Mouse (Mus musculus) erythroblast, embryonic 14.5 days (primary cell): ENCODE results near the gene Gjd2.

Experiments
- GATA1 ChIP-seq: IDR thresholded peaks from 2 replicates; pipeline ENCODE4 v1.6.1; 2012; ENCODE audit warnings: low read length, inconsistent platforms, mixed read lengths
- TAL1 ChIP-seq: IDR thresholded peaks from 3 replicates; pipeline ENCODE4 v1.6.1; 2012; ENCODE audit warnings: low read length, inconsistent platforms, mixed read lengths

DNA sequence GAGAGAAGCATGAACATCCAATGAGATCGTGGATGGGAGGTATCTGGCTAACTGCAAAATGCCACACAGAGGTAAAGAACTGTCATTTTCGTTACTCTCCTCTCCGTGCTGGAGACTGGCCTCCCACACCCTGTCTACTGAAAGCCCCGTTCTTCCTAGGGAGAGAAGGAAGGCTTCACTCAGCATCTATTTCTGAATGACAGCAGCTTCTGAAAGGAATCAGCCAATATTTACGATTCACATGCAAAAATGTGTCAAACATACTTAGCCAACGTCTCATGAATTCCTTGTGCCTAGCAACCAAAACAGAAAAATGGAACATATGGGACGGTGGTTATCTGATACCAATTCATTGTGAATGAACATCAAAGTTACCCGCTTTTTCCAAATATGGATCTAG lies 15.9 kb downstream of the Gjd2 start:
- no peak for TF ChIP-seq GATA1
- TF ChIP-seq TAL1, result no peak
